Mouse (Mus musculus): Measurements from ENCODE around the gene 2410004P03Rik. TPM values are rescaled to one million over a fixed set of nuclear protein-coding genes. Genes with fewer than 3 reads are reported as not detected.
A peak's percentile ranks its signal among the peaks of the same experiment; 100 is the strongest.

2410004P03Rik gene
- total RNA-seq, 2 experiments from 2014 or later, result 0.52 to 0.61 TPM

DNA sequence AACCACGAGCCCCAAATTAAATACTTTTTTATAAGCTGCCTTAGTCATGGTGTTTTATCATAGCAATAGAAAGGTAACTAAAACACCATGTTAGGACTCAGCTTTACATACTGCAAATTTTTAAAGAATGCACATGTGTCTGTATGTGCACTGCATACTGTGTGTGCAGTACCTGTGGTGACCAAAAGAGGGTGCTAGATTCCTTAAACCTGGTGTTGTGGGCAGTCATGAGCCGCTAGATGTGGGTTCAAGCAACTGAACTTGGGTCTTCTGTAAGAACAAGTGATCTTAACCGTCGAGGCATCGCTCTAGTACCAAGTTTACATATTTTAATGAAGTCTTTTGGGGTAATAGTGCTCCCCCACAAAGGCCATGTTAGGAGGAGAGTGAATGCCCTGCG is 2.1 kb downstream of the 2410004P03Rik start:
- H3K27ac ChIP-seq, result no peak overlapping the region
- TF ChIP-seq CTCF (conservative IDR thresholded peaks at IDR 0.05), result peak; percentile 26; the same call in 1 of the 2 replicates
- no peak overlapping the region for H3K4me3 ChIP-seq
- no peak for DNase-seq (ENCODE audit: low spot score in 2 of 2)

DNA sequence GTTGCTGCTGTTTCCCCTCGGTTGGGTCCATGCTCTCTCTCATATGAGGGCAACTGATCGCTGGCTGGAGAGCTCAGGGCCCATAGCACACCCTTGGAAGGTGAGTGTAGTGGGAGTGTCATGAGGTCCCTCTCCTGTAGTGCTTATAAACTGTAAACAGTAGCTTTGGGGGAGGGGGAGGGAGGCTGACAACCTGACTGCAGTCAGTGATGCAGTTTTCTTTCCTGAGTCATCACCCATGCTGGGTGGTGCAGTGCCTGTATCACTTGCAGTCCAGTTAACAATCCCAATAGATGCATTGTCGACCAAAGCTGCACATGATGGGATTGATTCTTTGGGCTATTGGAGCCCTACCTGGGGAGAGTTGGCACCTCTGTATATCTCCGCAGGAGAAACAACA is 10.3 kb downstream of the 2410004P03Rik start:
- Histone ChIP-seq H3K4me3 (no peak overlapping the region), H3K27ac (no peak overlapping the region)
- DNase-seq (ENCODE audit: low spot score in 2 of 2), result no peak
- no peak for TF ChIP-seq CTCF (conservative IDR thresholded peaks at IDR 0.05)

DNA sequence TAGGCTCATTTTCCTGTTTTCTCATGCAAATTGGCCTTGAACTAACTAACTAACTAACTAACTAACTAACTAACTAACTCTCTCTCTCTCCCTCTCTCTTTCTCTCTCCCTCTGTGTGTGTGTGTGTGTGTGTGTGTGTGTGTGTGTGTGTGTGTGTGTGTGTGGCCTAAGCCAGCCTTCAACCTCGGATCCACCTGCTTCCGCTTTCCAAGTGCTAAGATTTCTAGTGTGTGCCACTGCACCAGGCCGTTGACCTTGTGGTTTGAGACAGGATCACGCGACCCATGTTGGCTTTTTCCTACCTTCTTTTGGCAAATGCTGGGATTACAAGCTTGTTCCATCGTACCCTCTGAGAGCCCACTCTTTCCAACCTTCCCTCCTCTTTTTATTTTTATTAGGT is 10.9 kb downstream of the 2410004P03Rik start:
- no peak for TF ChIP-seq CTCF (conservative IDR thresholded peaks at IDR 0.05)
- DNase-seq (ENCODE audit: low spot score in 2 of 2), result no peak
- no peak overlapping the region for H3K4me3 ChIP-seq
- H3K27ac ChIP-seq, result no peak overlapping the region

DNA sequence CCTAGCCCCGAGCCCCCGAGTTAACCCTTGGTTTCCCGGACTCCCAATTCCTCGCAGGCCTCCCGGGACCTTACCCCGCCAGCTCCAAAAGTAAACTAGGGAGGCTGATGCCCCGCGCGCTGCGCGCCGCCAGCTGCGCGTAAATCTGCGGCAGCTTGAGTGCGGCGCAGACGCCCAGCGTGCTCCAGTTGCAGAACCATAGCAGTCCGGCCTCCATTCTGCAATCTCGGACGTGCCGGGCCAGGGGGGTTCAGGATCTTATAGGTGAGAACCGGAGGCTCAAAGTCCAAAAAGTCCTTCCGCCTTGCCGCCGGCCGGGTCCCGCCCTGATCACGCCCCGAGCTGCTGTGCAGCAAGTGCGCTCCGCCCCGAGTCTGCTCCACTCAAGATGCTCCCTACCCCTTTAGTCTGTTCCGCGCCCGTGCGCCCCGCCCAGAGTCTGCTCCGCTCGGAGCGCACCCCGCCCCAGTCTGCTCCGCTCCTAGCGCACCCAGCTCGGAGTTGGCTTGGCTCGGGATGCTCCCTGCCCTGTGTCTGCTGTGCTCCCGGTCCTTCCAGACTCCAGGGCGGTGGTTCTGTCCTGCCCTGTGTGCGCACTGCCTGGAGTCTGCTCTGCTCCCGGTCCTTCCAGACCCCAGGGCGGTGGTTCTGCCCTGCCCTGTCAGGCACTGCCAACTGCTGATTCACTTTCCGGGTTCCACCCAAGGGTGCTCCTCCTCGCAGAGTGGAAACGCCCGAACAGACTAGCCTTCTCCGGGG is 11.6 kb downstream of the 2410004P03Rik start, which contains the start of gene Pqlc3:
Gene Pqlc3, minus strand, starts transcription at position 670 of the 759 bp plus-strand sequence.
- DNase-seq (ENCODE audit: low spot score in 2 of 2), result peak; percentile 58
- Histone ChIP-seq H3K4me3 (peak within 1 kb of the TSS; percentile 68), H3K27ac (0 out of 2 replicates have a peak within 1 kb of the TSS, but pooled peaks have one; percentile 55)
- TF ChIP-seq CTCF (conservative IDR thresholded peaks at IDR 0.05), result no peak

- TF ChIP-seq CTCF (conservative IDR thresholded peaks at IDR 0.05), result no peak
- DNase-seq (ENCODE audit: low spot score in 2 of 2), result no peak
- Histone ChIP-seq H3K4me3 (peak overlapping the region; percentile 68; the same call in 1 of the 2 replicates), H3K27ac (no peak overlapping the region)
Measured at GRCm38 (mm10) chr12:16999146-16999545, 12.4 kb downstream of the 2410004P03Rik start.

DNA sequence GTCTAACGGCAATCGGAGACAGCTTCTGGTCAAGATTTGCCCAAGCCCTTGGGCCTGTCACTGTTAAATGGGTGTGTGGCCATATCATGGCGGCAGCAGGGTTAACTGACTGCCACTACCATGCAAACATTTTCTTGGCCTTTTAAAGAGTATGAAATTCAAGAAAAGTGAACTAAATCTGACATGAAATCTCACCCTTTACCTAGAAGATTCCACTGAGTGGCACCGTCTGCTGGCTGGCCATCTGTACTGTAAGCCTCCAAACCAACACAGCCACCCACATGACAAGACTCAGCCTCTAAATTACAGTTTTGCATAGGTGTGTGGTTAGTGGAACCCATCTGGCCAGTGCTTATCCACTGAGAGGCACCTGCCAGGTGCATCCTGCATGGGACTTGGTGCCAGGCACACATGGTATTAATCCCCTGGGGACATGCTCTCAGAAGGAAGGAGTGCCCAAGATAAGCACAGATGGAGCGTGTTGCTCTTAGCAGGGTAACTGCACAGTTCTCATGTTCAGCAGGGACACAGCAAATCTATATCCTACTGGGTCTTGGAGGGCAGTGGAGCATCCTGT is 14.6 kb downstream of the 2410004P03Rik start:
- H3K27ac ChIP-seq, result no peak overlapping the region
- no peak for DNase-seq (ENCODE audit: low spot score in 2 of 2)
- H3K4me3 ChIP-seq, result no peak overlapping the region
- no peak for TF ChIP-seq CTCF (conservative IDR thresholded peaks at IDR 0.05)

GRCm38 (mm10) chr12:16996281-16996680 is 15.2 kb downstream of the 2410004P03Rik start:
- no peak for DNase-seq (ENCODE audit: low spot score in 2 of 2)
- H3K27ac ChIP-seq, result no peak overlapping the region
- no peak overlapping the region for H3K4me3 ChIP-seq
- no peak for TF ChIP-seq CTCF (conservative IDR thresholded peaks at IDR 0.05)

DNA sequence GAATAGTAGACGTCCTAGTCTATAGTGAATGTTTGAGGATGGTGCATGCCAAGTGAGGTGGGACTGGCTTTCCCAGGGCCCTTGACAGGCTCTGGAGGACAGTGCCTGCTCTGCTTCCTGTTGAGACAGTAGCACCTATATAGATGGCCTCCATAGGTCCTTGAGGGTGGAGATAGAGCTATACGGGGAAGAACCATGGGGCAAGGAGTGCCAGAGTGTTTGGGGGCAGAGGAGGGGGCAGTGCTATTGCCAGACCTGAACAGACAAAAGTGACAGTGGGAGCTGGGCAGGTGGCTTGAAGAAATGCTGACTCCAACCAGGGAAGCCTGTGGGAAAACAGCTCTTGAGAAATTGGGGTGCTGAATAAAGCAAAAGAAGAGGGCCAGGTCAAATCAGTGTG is 17.2 kb downstream of the 2410004P03Rik start:
- DNase-seq (ENCODE audit: low spot score in 2 of 2), result no peak
- Histone ChIP-seq H3K27ac (no peak overlapping the region), H3K4me3 (no peak overlapping the region)
- TF ChIP-seq CTCF (conservative IDR thresholded peaks at IDR 0.05), result no peak

GRCm38 (mm10) chr12:16992355-16992754 is 19.2 kb downstream of the 2410004P03Rik start:
- no peak for DNase-seq (ENCODE audit: low spot score in 2 of 2)

GRCm38 (mm10) chr12:16991376-16991775 is 20.2 kb downstream of the 2410004P03Rik start:
- no peak for DNase-seq (ENCODE audit: low spot score in 2 of 2)
- Histone ChIP-seq H3K4me3 (no peak overlapping the region), H3K27ac (no peak overlapping the region)
- TF ChIP-seq CTCF (conservative IDR thresholded peaks at IDR 0.05), result no peak

More at GRCm38 (mm10) chr12:16992355-16992754, 19.2 kb downstream of the 2410004P03Rik start:
- Histone ChIP-seq H3K4me3 (no peak overlapping the region), H3K27ac (no peak overlapping the region)
- TF ChIP-seq CTCF (conservative IDR thresholded peaks at IDR 0.05), result no peak

DNA sequence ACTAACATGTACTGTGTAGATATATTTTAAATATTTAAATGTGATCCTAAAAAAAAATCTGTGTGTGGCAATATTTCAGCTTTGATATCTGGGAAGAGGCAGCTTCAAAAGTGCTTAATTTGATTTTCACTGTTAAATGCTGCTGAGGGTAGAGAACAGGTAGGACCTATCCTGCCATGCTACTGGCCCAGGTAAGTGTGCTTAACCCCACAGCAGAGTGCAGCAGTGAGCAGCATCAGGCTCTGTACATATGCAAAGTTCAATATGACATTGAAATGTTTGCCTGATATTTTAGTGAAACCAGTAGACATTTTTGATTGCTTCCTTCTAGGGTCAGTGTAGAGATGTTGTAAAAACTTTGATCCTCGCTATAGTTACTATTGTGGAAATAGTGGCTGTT is 25.7 kb downstream of the 2410004P03Rik start:
- Histone ChIP-seq H3K27ac (no peak overlapping the region), H3K4me3 (no peak overlapping the region)
- TF ChIP-seq CTCF (conservative IDR thresholded peaks at IDR 0.05), result peak; percentile 36; the same call in 1 of the 2 replicates
- DNase-seq (ENCODE audit: low spot score in 2 of 2), result no peak

- DNase-seq (ENCODE audit: low spot score in 2 of 2), result no peak
Measured at GRCm38 (mm10) chr12:16977120-16977519, 34.4 kb downstream of the 2410004P03Rik start.

GRCm38 (mm10) chr12:16966811-16967210 is 44.7 kb downstream of the 2410004P03Rik start:
- H3K4me3 ChIP-seq, result no peak overlapping the region
- no peak for TF ChIP-seq CTCF (conservative IDR thresholded peaks at IDR 0.05)
- DNase-seq (ENCODE audit: low spot score in 2 of 2), result no peak
- no peak overlapping the region for H3K27ac ChIP-seq

More at GRCm38 (mm10) chr12:16977120-16977519, 34.4 kb downstream of the 2410004P03Rik start:
- H3K27ac ChIP-seq, result no peak overlapping the region
- no peak overlapping the region for H3K4me3 ChIP-seq
- no peak for TF ChIP-seq CTCF (conservative IDR thresholded peaks at IDR 0.05)
